ENCODE assay signal across 8 mouse cellular contexts in the genomic region with DNA sequence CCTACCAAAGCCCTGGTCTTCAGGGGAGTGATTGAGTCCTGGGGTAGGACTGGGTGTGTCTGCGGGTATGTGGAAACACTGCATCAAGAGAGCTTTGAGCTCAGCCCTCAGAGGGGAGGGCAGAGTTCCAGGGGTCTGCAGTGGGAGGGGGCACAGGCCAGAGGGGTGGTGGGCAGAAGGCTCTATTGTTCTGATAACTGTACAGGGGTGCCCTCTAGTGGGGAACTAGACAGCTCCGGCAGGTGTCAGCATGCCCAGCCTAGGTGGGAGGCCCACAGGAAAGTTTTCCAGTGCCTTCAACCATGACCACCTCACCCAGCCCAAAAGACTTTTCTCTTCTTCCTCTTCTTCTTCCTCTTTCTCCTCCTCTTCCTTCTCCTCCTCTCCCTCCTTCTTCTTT. TPM values are rescaled to one million over a fixed set of nuclear protein-coding genes. Genes with fewer than 3 reads are reported as not detected.
DNase-seq lines count a peak whose midpoint lies in the region; ATAC-seq and TF ChIP-seq lines count a peak whose summit lies in the region.

No protein-coding gene starts in this region.

- WGBS in kidney, postnatal 0 days, result 71% methylated on average over 2 of the region's 2 CpGs
- WGBS in kidney, embryonic 16.5 days, result 62% methylated on average over 2 of the region's 2 CpGs
- WGBS in midbrain, embryonic 16.5 days, result 57% methylated on average over 2 of the region's 2 CpGs

- H3K9ac ChIP-seq in kidney, postnatal 0 days (ENCODE audit: low read depth, low read length), result no peak overlapping the region
- no peak overlapping the region for H3K9ac ChIP-seq in kidney, embryonic 16.5 days (replicated peaks; ENCODE audit: low read length)
- no peak overlapping the region for H3K9ac ChIP-seq in midbrain, embryonic 16.5 days (ENCODE audit: low read depth, low read length)

- no peaks in the 10 kb centered on the region; the same call in 1 of the 2 replicates for H3K4me1 ChIP-seq in kidney, postnatal 0 days (replicated peaks; ENCODE audit: insufficient read depth, low read length)
- peaks cover 7% of the 10 kb centered on the region; the same call in 1 of the 2 replicates for H3K4me1 ChIP-seq in kidney, embryonic 16.5 days (ENCODE audit: insufficient read depth, low read length)
- H3K4me1 ChIP-seq in midbrain, embryonic 16.5 days (ENCODE audit: control insufficient read depth, insufficient read depth, low read length), result no peaks in the 10 kb centered on the region

- peak; percentile 54 for DNase-seq in kidney, postnatal 0 days (ENCODE audit: low spot score)
- peak; percentile 52 for DNase-seq in ES-CJ7 (ENCODE audit: low read depth, low spot score)
- DNase-seq in embryo, embryonic 10 days (ENCODE audit: low spot score), result peak; percentile 37
- peak; percentile 70 for DNase-seq in lung, postnatal 36 days
- DNase-seq in frontal cortex, postnatal 25 days (ENCODE audit: low spot score in 2 of 2), result no peak
- no peak for DNase-seq in adrenal gland, postnatal 25 days

- peaks cover 46% of the 10 kb centered on the region for H3K36me3 ChIP-seq in kidney, postnatal 0 days (ENCODE audit: insufficient read depth, low read length)
- H3K36me3 ChIP-seq in kidney, embryonic 16.5 days (ENCODE audit: insufficient read depth, low read length), result peaks cover 60% of the 10 kb centered on the region
- H3K36me3 ChIP-seq in midbrain, embryonic 16.5 days (ENCODE audit: control insufficient read depth, insufficient read depth, low read length), result peaks cover 46% of the 10 kb centered on the region

- H3K4me2 ChIP-seq in kidney, postnatal 0 days (ENCODE audit: low read length), result no peak overlapping the region
- no peak overlapping the region for H3K4me2 ChIP-seq in kidney, embryonic 16.5 days (replicated peaks; ENCODE audit: low read depth, low read length)
- no peak overlapping the region for H3K4me2 ChIP-seq in midbrain, embryonic 16.5 days (ENCODE audit: low read length)

- H3K27me3 ChIP-seq in kidney, postnatal 0 days (ENCODE audit: insufficient read depth, low read length), result no peaks in the 10 kb centered on the region
- H3K27me3 ChIP-seq in kidney, embryonic 16.5 days (ENCODE audit: insufficient read depth, low read length), result no peaks in the 10 kb centered on the region
- no peaks in the 10 kb centered on the region for H3K27me3 ChIP-seq in midbrain, embryonic 16.5 days (ENCODE audit: control insufficient read depth, insufficient read depth, low read depth, low read length)

- no peak overlapping the region for H3K27ac ChIP-seq in kidney, postnatal 0 days
- H3K27ac ChIP-seq in kidney, embryonic 16.5 days (ENCODE audit: low read length), result no peak overlapping the region
- no peak overlapping the region for H3K27ac ChIP-seq in midbrain, embryonic 16.5 days (ENCODE audit: low read length)

- H3K4me3 ChIP-seq in kidney, postnatal 0 days (replicated peaks; ENCODE audit: low read depth, low read length), result no peak overlapping the region
- H3K4me3 ChIP-seq in kidney, embryonic 16.5 days (ENCODE audit: low read length), result no peak overlapping the region
- no peak overlapping the region for H3K4me3 ChIP-seq in midbrain, embryonic 16.5 days (ENCODE audit: low read depth, low read length)

- peak; percentile 55 for TF ChIP-seq CTCF in kidney, postnatal 0 days (IDR thresholded peaks at IDR 0.05; ENCODE audit: low read depth)

- no peaks in the 10 kb centered on the region for H3K9me3 ChIP-seq in kidney, postnatal 0 days (replicated peaks; ENCODE audit: low read length)
- peaks cover 6% of the 10 kb centered on the region; the same call in 1 of the 2 replicates for H3K9me3 ChIP-seq in kidney, embryonic 16.5 days (ENCODE audit: low read length)
- no peaks in the 10 kb centered on the region for H3K9me3 ChIP-seq in midbrain, embryonic 16.5 days (replicated peaks; ENCODE audit: control insufficient read depth, low read length, poor library complexity, severe bottlenecking)

- ATAC-seq in kidney, postnatal 0 days (replicated peaks; ENCODE audit: low FRiP score, low read depth), result no peak
- no peak for ATAC-seq in kidney, embryonic 16.5 days (ENCODE audit: low FRiP score, low TSS enrichment)
- no peak for ATAC-seq in midbrain, embryonic 16.5 days

RNA-seq across cellular contexts. Expression of gene Ehd1, which starts 16.1 kb away (rescaled TPM):
- polyA plus RNA-seq in kidney, postnatal 0 days (2015; fragmentation: Nextera tagmentation; extraction: Ambion mirVana), result 64.2 and 73.4 TPM in 2 replicates
- 84.2 and 89.5 TPM in 2 replicates for polyA plus RNA-seq in kidney, embryonic 16.5 days (2015; fragmentation: Nextera tagmentation; extraction: Ambion mirVana)
- 101 and 126 TPM in 2 replicates for total RNA-seq in adrenal gland, postnatal 25 days (2021)
- polyA plus RNA-seq in midbrain, embryonic 16.5 days (2015; fragmentation: Nextera tagmentation; extraction: Ambion mirVana), result 99.6 and 103 TPM in 2 replicates

RNA-seq across cellular contexts. Expression of gene Atg2a, which starts 19.0 kb away (rescaled TPM):
- polyA plus RNA-seq in kidney, postnatal 0 days (2015; fragmentation: Nextera tagmentation; extraction: Ambion mirVana), result 7.0 and 7.8 TPM in 2 replicates
- 12.1 and 13.1 TPM in 2 replicates for polyA plus RNA-seq in kidney, embryonic 16.5 days (2015; fragmentation: Nextera tagmentation; extraction: Ambion mirVana)
- total RNA-seq in adrenal gland, postnatal 25 days (2021), result 33.8 and 47.0 TPM in 2 replicates
- polyA plus RNA-seq in midbrain, embryonic 16.5 days (2015; fragmentation: Nextera tagmentation; extraction: Ambion mirVana), result 12.9 and 15.5 TPM in 2 replicates

RNA-seq across cellular contexts. Expression of gene Ppp2r5b, which starts 24.8 kb away (rescaled TPM):
- 19.9 and 20.4 TPM in 2 replicates for polyA plus RNA-seq in kidney, postnatal 0 days (2015; fragmentation: Nextera tagmentation; extraction: Ambion mirVana)
- polyA plus RNA-seq in kidney, embryonic 16.5 days (2015; fragmentation: Nextera tagmentation; extraction: Ambion mirVana), result 27.5 and 31.0 TPM in 2 replicates
- total RNA-seq in adrenal gland, postnatal 25 days (2021), result 95.5 and 103 TPM in 2 replicates
- polyA plus RNA-seq in midbrain, embryonic 16.5 days (2015; fragmentation: Nextera tagmentation; extraction: Ambion mirVana), result 149 and 165 TPM in 2 replicates

RNA-seq across cellular contexts. Expression of gene Gpha2, which starts 34.2 kb away (rescaled TPM):
- polyA plus RNA-seq in kidney, postnatal 0 days (2015; fragmentation: Nextera tagmentation; extraction: Ambion mirVana), result 1.6 and 2.1 TPM in 2 replicates
- polyA plus RNA-seq in kidney, embryonic 16.5 days (2015; fragmentation: Nextera tagmentation; extraction: Ambion mirVana), result 0.73 and 1.4 TPM in 2 replicates
- total RNA-seq in adrenal gland, postnatal 25 days (2021), result 20.1 and 25.8 TPM in 2 replicates
- not detected in 2 replicates for polyA plus RNA-seq in midbrain, embryonic 16.5 days (2015; fragmentation: Nextera tagmentation; extraction: Ambion mirVana)

RNA-seq across cellular contexts. Expression of gene Cdc42bpg, which starts 45.8 kb away (rescaled TPM):
- polyA plus RNA-seq in kidney, postnatal 0 days (2015; fragmentation: Nextera tagmentation; extraction: Ambion mirVana), result 1.0 TPM in 2 replicates
- 0.80 and 1.5 TPM in 2 replicates for polyA plus RNA-seq in kidney, embryonic 16.5 days (2015; fragmentation: Nextera tagmentation; extraction: Ambion mirVana)
- 22.8 and 34.2 TPM in 2 replicates for total RNA-seq in adrenal gland, postnatal 25 days (2021)
- polyA plus RNA-seq in midbrain, embryonic 16.5 days (2015; fragmentation: Nextera tagmentation; extraction: Ambion mirVana), result 0.34 and 0.35 TPM in 2 replicates

Comparison
In these comparisons a context has a peak if more than half of its experiments do, and no peak if none do; other contexts are left out.
1. DNase-seq: peak in kidney, postnatal 0 days (single experiment), ES-CJ7 (single experiment), embryo, embryonic 10 days (single experiment) and lung, postnatal 36 days (single experiment); none in frontal cortex, postnatal 25 days (0 of 2) and adrenal gland, postnatal 25 days (single experiment).